Mouse (Mus musculus) fibroblast of lung, adult 2 months (primary cell): ENCODE measurements around the gene Tmem119.
A peak's percentile ranks its signal among the peaks of the same experiment; 100 is the strongest.

Source experiments
- DNase-seq: peaks from one replicate; pipeline ENCODE4 v3.0.0-alpha.2; 2011; ENCODE audit warnings: low read depth

Tmem119 gene

DNA sequence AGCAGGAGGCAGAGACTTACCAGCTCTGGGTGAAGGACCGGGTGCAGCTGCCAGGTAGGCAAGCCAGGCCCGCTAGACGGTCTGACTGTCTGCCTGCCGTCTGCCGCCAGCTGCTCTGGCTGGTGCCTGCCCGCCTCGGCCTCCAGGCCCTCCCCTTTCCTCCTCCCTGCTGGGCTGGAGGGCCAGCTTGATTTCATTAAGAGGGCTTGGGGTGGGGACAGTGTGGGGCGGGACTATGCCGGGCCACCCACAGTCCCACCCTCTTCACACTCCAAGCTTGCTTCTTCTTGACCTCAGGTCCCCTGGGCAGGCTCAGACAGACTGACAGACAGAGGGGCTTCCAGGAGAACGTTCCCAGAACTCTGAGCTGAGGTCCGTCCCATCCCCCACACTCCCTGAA lies at the start of gene Tmem119:
TSS of gene Tmem119 (minus strand) at position 237 of the 400 bp plus-strand sequence.
- peak; percentile 79 for DNase-seq

DNA sequence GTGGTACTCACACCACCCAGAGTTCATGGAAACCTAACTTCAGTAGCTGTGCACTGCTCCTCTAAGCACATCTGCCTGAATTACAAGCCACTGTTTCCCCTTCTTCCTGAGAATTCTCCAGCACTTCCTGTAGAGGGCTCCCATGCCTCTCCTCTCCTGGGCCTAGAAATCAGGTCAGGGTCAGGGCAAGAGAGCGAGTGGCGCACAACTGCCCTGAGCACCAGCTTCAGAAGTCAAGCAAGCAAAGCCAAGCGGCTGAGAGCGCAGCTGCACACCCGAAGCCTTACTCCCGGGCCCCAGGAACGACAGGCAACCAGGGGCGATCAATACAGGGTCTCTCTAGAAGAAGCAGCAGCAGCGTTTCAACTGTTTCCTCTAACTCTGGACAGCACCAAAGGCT lies 47.3 kb upstream of the Tmem119 start:
- DNase-seq: no peak

DNA sequence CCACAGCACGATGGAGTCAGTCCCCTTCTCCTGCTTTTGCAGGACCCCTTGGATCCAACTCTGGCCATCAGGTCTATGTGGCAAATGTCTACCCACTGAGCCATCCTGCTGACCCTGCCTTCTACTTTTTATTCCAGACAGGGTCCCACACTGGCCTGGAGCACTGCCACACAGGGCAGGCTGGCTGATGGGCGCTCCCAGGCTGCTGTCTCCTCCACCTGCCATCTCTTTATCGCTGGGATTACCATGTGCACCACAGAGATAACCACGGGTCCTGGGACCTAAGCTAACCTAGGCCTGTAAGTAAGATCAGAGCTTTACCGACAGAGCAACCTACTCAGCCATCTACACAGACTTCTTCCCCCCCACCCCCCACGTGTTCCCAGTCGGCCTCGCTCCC lies 46.3 kb upstream of the Tmem119 start:
- DNase-seq: no peak

DNA sequence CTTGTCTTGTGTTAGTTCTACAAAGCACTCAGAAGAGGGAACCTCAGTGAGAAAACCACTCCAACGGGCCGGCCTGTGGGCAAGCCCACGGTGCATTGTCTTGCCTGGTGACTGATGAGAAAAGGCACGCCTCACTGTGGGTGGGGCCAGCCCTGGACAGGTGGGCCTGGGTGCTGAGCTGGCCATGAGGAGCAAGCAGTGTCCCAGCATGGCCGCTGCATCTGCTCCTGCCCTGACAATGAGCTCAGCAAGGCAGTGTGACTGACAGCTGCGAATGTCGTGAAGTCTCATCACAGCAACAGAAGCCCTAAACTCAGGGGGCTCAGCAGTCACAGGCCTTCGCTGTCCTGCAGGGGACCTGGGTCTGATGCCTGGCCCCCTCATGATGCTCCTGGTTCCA lies 45.3 kb upstream of the Tmem119 start:
- DNase-seq: no peak

DNA sequence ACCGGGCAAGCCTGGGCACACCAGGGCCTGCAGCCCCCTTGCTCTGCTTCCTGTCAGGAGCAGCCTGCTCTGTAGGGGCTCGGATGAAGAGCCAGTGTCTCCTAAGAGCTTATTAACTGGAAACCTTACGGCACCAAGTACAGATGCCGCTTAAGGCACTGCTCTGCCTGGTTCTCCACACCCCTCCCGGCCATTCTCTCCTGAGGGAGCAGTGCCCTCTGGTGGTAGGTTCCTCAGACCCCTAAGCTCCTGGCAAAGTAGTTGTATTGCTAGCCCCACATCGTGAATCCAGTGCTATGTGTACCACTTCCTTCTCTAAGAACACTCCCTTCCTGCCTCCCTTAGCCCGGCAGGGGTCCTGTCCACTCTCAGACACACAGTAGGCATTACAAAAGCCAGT lies 44.4 kb upstream of the Tmem119 start:
- peak; percentile 40 for DNase-seq

DNA sequence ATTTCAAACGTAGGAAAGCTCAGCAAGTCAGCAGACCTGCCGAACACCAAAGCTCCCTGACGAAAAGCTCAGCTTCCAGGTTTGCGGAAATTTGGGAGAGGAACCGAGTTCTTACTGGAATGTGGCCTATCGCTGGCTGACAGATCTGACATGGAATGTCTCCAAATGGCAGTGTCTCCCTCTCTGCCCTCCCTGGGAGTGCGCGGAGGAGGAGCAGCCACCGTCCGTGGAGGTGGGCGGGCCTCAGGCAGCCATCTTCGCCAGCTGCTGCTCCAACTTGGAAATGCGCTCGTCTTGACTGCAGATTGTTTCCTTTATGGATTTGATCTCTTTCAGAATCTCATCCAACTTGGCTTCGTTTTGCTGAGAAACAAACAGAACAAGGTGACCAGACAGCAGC lies 43.8 kb upstream of the Tmem119 start:
- DNase-seq: no peak

DNA sequence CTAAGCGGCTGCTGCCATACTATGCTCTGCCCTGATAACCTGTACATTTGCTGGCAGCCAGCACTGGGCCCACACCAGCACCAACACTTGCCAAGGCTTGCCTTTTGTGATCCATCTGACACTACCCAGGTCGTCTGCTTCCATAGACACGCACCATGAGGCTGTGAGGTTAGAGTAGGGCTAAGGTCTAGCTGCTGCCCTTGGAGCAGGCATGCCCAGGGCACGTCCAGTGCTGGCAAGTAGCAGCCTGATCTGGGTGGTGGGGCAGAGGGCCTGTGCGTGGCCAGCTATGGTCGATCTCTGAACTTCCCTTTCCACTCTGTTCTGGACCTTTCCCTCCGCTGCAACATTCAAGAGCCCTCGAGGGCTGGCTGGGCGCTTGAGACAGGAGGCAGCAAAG lies 42.6 kb upstream of the Tmem119 start:
- no peak for DNase-seq

DNA sequence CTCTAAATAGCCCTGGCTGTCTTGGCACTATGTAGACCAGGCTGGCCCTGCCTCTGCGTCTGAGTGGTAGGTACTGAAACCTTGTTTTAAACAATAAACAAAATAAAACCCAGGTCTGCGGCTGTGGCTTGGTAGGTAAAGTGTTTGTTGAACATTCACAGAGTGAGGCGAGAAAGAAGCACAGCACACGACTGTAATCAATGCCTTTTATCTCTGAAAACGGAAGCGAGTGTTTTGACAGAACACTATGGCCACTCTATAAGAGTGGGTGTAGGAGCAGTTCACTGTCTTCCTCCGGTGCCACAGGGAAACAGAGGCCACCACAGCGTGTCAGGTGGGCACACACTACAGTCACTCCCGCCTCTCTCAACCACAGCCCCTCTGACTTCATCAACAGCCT lies 41.9 kb upstream of the Tmem119 start:
- no peak for DNase-seq

DNA sequence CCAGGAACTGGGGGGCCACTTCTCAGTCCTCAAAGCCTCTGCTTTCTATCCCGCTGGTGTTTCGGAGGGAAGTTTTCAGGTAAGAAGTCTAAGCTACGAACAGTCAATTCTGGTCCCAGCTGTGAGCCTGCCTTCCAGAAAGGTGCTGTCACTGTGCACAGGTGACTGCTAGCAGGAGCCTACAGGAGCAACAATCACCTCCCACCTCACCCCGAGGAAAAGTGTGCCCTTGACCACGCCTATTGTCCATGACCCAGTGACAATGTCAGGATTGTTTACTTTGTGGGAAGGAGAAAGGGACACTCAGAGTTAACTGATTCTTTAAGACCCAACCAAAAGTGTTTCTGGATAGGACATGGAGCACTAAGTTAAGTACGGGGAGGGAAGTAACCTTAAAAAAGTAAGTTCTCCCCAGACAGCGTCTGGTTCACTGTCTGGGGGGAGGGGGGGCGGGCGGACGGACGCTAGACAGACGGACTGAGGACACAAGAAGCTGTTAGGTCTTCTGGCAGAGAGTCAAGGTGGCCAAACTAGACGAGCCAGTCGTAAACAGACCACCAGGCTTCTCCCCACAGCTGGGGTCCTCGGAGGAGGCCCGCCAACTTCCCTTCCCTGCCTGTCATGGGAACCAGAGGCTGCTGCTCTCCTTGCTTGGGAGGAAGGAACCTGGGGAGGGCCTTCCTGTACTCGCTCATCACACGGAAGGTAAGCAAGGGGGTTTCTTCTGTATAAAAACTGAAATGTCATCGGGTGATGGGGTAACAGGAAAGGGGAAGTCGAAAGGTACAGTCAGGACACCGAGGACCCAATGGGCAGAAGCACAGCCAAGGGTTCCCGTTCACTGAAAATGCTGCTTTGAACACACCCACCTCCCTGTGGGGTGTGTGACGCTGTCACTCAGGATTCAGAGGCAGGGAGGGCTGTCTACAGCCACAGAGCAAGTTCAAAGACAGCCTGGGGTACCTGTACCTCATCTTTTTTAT lies 41.2 kb upstream of the Tmem119 start:
- DNase-seq: no peak

DNA sequence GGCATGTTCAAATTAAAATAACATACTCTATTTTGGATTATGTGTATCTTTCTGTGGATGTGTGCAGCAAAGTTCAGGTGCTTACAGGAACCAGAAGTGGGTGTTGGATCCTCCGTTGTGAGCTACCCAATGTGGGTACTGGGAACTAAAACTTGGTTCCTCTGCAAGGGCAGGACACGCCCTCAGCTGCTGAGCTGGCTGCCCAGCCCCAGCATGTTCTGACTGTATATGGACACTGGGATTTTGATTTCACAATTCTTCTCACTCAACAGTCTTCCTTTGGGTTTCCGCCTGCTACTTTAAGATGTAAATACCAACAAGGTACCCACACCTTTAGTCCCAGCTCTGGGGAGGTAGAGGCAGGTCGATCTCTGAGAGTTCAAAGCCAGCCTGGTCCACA lies 40.1 kb upstream of the Tmem119 start:
- DNase-seq: no peak

DNA sequence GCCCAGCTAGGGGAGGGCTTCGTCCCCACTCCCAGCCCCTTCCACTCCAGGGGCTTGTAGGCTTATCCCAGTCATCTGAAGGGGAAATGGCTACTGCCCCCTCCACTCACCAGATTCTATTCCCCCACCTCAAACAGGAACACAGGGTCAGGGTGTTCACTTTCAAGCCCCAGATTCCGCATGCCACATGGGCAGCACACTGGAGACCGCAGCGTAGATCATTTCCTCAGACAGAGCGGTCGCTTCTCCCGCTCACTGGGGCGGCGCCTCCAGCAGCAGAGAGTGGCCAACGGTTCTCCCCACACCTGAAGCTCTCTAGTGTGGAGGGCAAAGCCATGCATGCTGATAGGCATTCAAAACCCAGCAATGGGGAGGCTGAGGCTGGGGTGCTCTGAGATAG lies 36.6 kb upstream of the Tmem119 start:
- no peak for DNase-seq

DNA sequence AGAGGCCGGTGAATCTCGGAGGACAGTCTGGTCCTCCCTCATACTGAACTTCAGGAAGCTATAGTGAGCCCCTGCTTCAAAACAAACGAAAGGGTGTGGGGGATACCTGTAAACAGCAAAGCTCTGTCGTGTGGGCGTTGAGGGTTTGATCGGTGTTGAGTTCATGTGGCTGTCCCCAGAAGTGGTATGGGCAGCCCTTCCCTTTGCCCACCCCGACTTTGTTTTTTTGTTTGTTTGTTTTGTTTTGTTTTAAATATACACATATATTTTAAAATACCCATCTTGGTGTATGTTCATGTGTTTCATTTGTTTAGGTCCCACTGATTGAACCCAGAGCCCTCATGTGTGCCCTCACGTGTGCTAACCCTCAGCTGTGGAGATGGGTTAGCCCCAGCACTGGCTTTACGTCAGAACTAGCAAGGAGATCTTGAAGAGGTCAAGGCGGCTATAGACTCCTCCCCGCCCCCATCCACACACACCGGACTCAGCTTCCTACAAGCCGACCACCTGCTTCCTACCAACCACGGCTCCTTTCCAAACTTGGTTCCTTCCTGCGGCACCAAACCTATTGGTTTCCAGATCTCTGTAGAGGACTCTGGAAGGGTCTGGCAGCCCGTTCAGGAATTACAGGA lies 33.1 kb upstream of the Tmem119 start:
- no peak for DNase-seq

DNA sequence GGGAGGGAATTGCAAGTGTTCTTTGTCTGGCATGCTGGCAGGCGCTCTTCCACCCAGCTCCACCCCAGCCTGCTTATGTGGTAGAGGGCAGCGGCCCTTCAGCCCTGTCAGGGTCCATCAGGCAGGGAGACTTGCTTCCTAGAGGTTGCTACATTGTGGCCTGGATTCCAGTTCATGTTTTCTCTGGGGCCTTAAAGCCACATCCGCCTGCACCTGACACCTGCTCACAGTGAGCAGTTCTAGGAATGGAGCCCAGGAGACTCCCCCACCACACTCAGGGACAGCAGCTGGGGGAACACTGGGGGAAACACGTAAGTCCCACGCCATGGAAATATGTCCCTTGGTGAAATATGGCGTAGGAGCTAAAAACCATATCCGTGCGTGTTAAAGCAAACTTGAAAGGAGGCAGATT lies 32.2 kb upstream of the Tmem119 start, which contains the start of gene Selplg:
TSS of gene Selplg (minus strand) at position 155 of the 412 bp plus-strand sequence.
- DNase-seq: no peak

DNA sequence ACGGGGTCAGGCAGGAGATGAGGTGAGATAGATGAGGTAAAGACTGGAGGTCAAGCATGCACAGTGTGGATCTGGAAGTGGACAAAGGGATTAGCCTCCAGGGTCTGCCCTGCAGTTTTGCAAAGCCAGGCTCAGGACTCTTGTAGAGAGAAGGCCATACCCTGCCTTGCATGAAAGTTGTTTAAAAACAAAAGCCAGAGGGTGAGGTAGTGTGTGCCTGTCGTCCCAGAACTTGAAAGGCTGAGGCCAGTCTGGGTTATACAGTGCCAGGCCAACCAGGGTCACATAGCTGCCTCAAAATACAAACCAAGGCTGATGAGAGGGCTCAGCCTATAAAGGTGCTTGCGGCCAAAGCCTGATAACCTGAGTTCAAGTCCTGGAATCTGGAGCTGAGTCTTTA lies 31.4 kb upstream of the Tmem119 start:
- DNase-seq: no peak

DNA sequence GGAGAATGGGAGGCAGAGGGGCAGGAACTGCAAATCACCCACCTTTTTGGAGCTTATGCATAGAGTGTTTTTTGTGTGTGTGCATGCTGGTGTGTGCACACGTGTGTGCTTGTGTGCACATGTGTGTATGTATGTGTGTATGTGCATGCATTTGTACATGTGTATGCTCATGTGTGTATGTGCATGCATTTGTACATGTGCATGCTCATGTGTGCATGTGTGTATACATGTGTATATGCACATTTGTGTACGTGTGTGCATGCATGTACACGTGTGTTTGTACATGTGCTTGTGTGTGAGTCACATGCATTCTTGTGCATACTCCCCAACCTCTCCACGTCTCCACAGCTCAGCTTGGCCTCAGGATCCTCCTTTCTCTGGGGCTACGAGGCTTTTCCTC lies 30.5 kb upstream of the Tmem119 start:
- no peak for DNase-seq

DNA sequence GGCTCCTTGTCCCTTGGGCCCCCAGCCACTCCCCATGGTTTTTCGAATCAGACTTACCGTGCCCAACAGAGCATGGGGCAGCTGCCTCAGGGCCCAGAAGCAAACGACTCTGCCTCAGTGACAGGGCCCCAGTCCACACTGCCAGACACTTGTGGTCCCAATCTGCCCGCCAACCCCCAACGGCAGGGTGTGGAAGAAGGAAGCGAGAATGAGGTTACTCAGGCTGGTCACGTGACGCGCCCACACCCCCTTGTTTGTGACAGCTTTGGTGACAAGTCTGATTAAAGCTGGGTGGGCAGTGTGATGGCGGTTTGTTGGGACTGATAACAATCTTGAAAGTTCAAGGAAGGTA lies 30.0 kb upstream of the Tmem119 start:
- no peak for DNase-seq

DNA sequence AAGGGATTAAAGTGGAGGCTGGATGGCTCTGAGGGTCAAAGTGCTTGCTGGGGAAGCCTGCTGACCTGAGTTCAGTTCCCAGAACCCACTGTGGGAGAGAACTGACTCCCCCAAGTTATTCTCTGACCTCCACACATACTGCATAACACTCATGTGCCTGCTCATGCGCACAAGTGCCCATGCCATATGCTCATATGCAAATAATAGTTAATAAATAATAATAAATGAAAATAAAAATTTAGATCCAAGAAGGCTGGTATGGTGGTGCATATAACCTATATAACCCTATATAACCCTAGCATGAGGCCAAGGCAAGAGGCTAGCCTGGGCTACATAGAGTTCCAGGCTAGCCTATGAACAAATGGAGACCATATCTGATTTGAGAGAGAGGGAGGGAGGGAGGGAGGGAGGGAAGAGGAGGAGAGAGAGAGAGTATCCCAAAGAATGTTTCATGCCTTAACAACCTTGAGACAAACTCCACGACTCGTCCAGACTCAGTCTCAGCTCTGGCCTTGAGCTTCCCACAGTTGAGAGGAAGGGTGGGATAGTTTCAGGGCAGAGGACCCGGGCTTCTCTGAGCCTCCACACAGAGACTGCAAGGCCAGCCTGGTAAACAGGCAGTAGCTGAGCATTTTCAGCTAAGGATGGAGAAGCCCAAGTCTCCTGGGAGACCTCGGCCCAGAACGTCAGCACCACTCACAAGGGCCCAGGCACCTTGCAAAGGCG lies 29.4 kb upstream of the Tmem119 start:
- DNase-seq: no peak

DNA sequence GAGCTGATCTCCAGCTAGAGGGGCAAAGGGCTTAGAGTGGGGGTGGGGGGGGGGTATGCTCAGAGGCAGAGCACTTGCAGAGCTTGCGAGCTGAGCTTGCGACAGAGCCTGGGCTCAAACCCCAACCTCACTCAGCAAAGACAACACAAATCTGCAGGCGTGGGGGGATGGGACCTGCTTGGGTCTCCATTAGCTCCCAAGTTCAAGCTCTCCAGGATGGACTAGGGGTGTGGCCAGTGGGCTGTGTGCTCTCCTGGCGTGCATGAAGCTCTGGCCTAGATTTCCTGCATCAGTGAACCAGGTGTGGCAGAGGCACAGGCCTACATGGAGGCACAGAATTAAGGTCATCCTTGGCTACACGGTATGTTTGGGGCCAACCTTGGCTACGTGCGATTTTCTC lies 28.2 kb upstream of the Tmem119 start:
- DNase-seq: no peak

DNA sequence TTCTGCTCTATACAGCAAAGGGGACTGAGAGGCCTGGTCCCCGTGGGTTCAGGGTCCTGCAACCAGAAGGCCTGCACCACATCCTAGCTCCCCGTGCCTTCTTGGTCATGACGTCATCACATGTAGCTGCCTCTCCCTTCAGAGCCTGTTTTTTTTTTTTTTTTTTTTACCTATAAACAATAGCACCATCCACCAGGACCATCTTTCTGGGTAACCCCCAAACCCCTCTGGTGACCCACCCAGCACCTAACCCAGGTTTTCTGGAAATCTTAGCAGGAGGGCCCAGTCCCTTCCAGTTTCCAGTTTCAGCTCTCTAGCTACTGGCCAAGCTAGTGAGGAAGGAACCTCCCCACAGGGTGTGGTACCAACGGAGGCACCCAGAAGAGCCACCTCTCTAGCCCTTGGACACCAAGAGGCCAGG lies 27.7 kb upstream of the Tmem119 start:
- no peak for DNase-seq

DNA sequence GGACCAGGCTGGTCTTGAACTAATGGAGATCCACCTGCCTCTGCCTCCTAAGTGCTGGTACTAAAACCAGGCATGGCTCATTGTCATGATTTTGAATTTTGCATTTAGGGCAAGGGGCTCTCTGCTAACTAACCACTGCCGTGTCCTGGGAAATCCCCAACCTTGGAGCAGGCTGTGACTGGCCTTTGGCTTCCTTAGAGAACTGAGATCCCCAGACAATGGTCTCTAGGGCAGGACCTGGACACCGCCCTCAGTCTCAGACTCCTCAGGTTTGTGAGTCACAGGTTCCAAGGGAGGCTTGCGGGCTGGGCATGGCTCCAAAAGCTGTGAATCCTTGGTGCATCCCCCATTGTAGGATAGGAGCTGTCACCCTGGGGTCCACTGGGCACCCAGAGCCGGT lies 26.3 kb upstream of the Tmem119 start:
- no peak for DNase-seq

DNA sequence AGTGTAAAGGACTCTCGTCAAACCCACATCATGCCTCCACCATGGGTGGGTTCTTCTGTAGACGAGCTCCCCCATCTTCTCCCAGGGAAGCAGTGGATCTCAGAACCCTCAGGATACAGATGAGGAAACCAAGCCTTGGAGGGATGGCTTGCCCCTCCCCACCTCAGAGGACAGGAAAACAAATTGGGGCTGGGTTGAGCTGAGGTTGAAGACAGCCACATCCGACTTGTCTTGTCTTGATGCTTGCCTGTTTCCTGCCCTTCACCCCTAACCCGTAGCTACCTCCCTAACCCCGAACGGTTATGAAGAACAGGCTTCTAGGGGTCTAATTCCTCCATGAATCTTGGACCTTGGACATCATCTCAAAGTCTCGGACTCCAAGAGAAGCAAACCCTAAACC lies 25.2 kb upstream of the Tmem119 start:
- no peak for DNase-seq

DNA sequence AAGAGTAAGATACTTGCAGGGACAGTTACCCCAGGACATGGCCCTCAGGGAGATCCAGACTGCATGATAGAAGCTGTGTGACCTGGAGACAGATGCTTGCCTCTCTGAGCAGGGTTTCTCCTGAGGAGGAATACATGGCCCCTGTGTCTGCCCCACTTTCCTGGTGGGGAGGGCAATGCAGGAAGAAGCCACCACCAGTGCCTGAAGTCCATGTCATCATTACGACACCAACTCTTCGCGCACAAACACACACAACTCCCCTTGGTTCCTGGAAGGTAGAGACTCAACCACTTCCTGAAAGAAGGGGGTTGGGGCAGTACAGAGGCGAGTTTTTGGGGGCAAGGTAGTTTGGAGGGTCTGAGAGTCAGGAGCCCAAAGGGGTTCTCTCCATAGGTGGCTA lies 23.9 kb upstream of the Tmem119 start:
- DNase-seq: no peak

DNA sequence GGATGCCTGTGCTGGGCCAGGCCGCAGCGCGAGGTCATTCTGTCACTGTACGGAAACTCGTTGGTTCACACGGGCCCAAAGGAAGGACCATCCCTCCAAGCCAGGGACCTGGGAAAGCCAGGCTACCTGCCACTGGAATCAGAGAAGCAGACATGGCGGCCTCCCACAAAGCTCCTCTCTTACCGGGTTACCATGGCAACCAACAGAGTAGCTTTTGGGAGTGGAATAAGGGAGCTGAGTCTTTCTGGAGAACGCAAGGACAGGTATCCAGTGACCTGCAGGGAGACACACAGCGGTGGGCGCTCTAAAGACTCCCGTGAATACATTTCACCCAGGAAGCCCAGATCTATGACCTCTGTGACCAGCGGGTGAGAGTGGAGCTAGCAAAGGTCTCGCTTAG lies 18.3 kb upstream of the Tmem119 start:
- DNase-seq: no peak
